Mouse (Mus musculus) hindbrain, embryonic 14.5 days (tissue): ENCODE results near the gene Grip2. TPM values are rescaled to one million over a fixed set of nuclear protein-coding genes. Genes with fewer than 3 reads are reported as not detected.

Source experiments
- ATAC-seq: fragments of 200-750 bp; cut with Nextera tagmentation; 2 replicates; pipeline ENCODE4 v1.8.0; 2017; ENCODE audit warnings: moderate number of reproducible peaks, mild to moderate bottlenecking, moderate TSS enrichment, moderate library complexity; ENCODE audit not compliant: low FRiP score
- DNase-seq: peaks from one replicate; pipeline ENCODE4 v3.0.0-alpha.2; 2015; ENCODE audit warnings: low spot score
- H3K27ac ChIP-seq: fragments of 300-500 bp; sonication (generic); 2 replicates; pipeline ENCODE4 v1.5.1; 2014; ENCODE audit warnings: mild to moderate bottlenecking, moderate library complexity
- H3K27me3 ChIP-seq: fragments of 300-500 bp; sonication (generic); 2 replicates; pipeline ENCODE4 v1.6.1; 2014; ENCODE audit warnings: mild to moderate bottlenecking, low read length, mixed read lengths; ENCODE audit not compliant: control insufficient read depth, insufficient read depth
- H3K36me3 ChIP-seq: fragments of 300-500 bp; sonication (generic); replicated peaks from 2 replicates; pipeline ENCODE4 v1.6.1; 2014; ENCODE audit not compliant: control insufficient read depth, insufficient read depth
- H3K4me1 ChIP-seq: fragments of 300-500 bp; sonication (generic); replicated peaks from 2 replicates; pipeline ENCODE4 v1.6.1; 2014; ENCODE audit warnings: antibody characterized with exemption, low read length, mixed read lengths; ENCODE audit not compliant: control insufficient read depth, insufficient read depth
- H3K4me2 ChIP-seq: fragments of 300-500 bp; sonication (generic); replicated peaks from 2 replicates; pipeline ENCODE4 v1.6.1; 2014; ENCODE audit warnings: mild to moderate bottlenecking, moderate library complexity
- H3K4me3 ChIP-seq: fragments of 300-500 bp; sonication (generic); replicated peaks from 2 replicates; pipeline ENCODE4 v1.5.1; 2014; ENCODE audit warnings: mild to moderate bottlenecking, low read length
- H3K9ac ChIP-seq: fragments of 300-500 bp; sonication (generic); 2 replicates; pipeline ENCODE4 v1.6.1; 2014
- H3K9me3 ChIP-seq: fragments of 300-500 bp; sonication (generic); 2 replicates; pipeline ENCODE4 v1.6.1; 2016; ENCODE audit warnings: low read length; ENCODE audit not compliant: control insufficient read depth
- WGBS: fragments of 180-500 bp; shearing (Covaris S2); extraction: QIAGEN DNeasy Blood & Tissue Kit; methylation state at CpG from one replicate; pipeline ENCODE4 v1.1.7; 2014; 5-methylcytosine and 5-hydroxymethylcytosine counted together
- polyA plus RNA-seq: library from polyadenylated mRNA; unstranded; fragments of >200 nt; fragmentation: Nextera tagmentation; extraction: Ambion mirVana; gene quantifications from 2 replicates; pipeline ENCODE4 v1.2.1, GENCODE M21; 2014

Grip2 gene
- polyA plus RNA-seq, 1 experiment from 2014 or later, result 8.6 TPM

GRCm38 (mm10) chr6:91842897-91843627 is 16.0 kb upstream of the Grip2 start:
- Histone ChIP-seq H3K27ac (peak overlapping the region; percentile 40; the same call in 1 of the 2 replicates), H3K9me3 (no peaks in the 10 kb centered on the region), H3K36me3 (no peaks in the 10 kb centered on the region), H3K27me3 (peaks cover 13% of the 10 kb centered on the region; the same call in 1 of the 2 replicates), H3K4me2 (peak overlapping the region; percentile 79), H3K9ac (peak overlapping the region; percentile 85), H3K4me3 (peak overlapping the region; percentile 60), H3K4me1 (peaks cover 24% of the 10 kb centered on the region)
- WGBS, result 4% methylated on average over 46 of the region's 46 CpGs
- no peak for DNase-seq
- 0 out of 2 replicates have a peak, but pooled peaks have one; percentile 9 for ATAC-seq

GRCm38 (mm10) chr6:91839010-91839871 is 12.2 kb upstream of the Grip2 start:
- H3K4me3 ChIP-seq, result peak overlapping the region; percentile 30
- peaks cover 28% of the 10 kb centered on the region for H3K4me1 ChIP-seq
- H3K36me3 ChIP-seq, result no peaks in the 10 kb centered on the region
- WGBS, result 3% methylated on average over 23 of the region's 23 CpGs
- peak overlapping the region; percentile 96 for H3K27ac ChIP-seq
- ATAC-seq (peak; percentile 86), DNase-seq (peak; percentile 86)
- H3K27me3 ChIP-seq, result peaks cover 11% of the 10 kb centered on the region; the same call in 1 of the 2 replicates
- peak overlapping the region; percentile 51 for H3K4me2 ChIP-seq
- H3K9me3 ChIP-seq, result no peaks in the 10 kb centered on the region
- H3K9ac ChIP-seq, result peak overlapping the region; percentile 61

GRCm38 (mm10) chr6:91832863-91833440 is 5.9 kb upstream of the Grip2 start:
- H3K9ac ChIP-seq, result no peak overlapping the region
- no peak for DNase-seq
- no peak overlapping the region for H3K27ac ChIP-seq
- ATAC-seq, result no peak
- no peaks in the 10 kb centered on the region for H3K27me3 ChIP-seq
- 38% methylated on average over 3 of the region's 3 CpGs for WGBS
- H3K4me2 ChIP-seq, result no peak overlapping the region
- peaks cover 11% of the 10 kb centered on the region for H3K4me1 ChIP-seq
- no peak overlapping the region for H3K4me3 ChIP-seq
- H3K36me3 ChIP-seq, result no peaks in the 10 kb centered on the region
- no peaks in the 10 kb centered on the region for H3K9me3 ChIP-seq

- H3K4me3 ChIP-seq, result no peak overlapping the region
- no peaks in the 10 kb centered on the region for H3K9me3 ChIP-seq
- no peaks in the 10 kb centered on the region for H3K36me3 ChIP-seq
- H3K9ac ChIP-seq, result no peak overlapping the region
- H3K4me2 ChIP-seq, result no peak overlapping the region
- H3K27ac ChIP-seq, result no peak overlapping the region
- no peak for ATAC-seq
- 69% methylated on average over 5 of the region's 5 CpGs for WGBS
- no peaks in the 10 kb centered on the region for H3K27me3 ChIP-seq
- DNase-seq, result no peak
- peaks cover 11% of the 10 kb centered on the region; the same call in 1 of the 2 replicates for H3K4me1 ChIP-seq
These were observed 876 bp upstream of the Grip2 start for GRCm38 (mm10) chr6:91827926-91828325.

- no peak overlapping the region for H3K4me2 ChIP-seq
- H3K4me3 ChIP-seq, result no peak overlapping the region
- DNase-seq (no peak), ATAC-seq (no peak)
- 76% methylated on average over 8 of the region's 8 CpGs for WGBS
- H3K36me3 ChIP-seq, result no peaks in the 10 kb centered on the region
- H3K9me3 ChIP-seq, result no peaks in the 10 kb centered on the region
- H3K9ac ChIP-seq, result no peak overlapping the region
- H3K27me3 ChIP-seq, result no peaks in the 10 kb centered on the region
- H3K27ac ChIP-seq, result no peak overlapping the region; the same call in 1 of the 2 replicates
- H3K4me1 ChIP-seq, result no peaks in the 10 kb centered on the region
These were observed 8.8 kb downstream of the Grip2 start for GRCm38 (mm10) chr6:91818271-91818670.

- Histone ChIP-seq H3K4me1 (no peaks in the 10 kb centered on the region), H3K4me2 (no peak overlapping the region), H3K27ac (no peak overlapping the region), H3K4me3 (no peak overlapping the region), H3K9me3 (no peaks in the 10 kb centered on the region), H3K9ac (no peak overlapping the region), H3K27me3 (no peaks in the 10 kb centered on the region), H3K36me3 (no peaks in the 10 kb centered on the region)
- no peak for DNase-seq
- no peak for ATAC-seq
- 80% methylated on average over 6 of the region's 6 CpGs for WGBS
These were observed 11.1 kb downstream of the Grip2 start for GRCm38 (mm10) chr6:91815976-91816375.

GRCm38 (mm10) chr6:91813611-91814010 is 13.4 kb downstream of the Grip2 start:
- 88% methylated on average over 3 of the region's 3 CpGs for WGBS
- 0 out of 2 replicates have a peak, but pooled peaks have one; percentile 24 for ATAC-seq
- Histone ChIP-seq H3K27ac (no peak overlapping the region), H3K9ac (no peak overlapping the region), H3K9me3 (no peaks in the 10 kb centered on the region), H3K4me1 (peaks cover 3% of the 10 kb centered on the region; the same call in 1 of the 2 replicates), H3K27me3 (no peaks in the 10 kb centered on the region), H3K4me3 (no peak overlapping the region), H3K36me3 (no peaks in the 10 kb centered on the region), H3K4me2 (no peak overlapping the region)
- no peak for DNase-seq

- Histone ChIP-seq H3K9ac (no peak overlapping the region), H3K27ac (peak overlapping the region; percentile 48; the same call in 1 of the 2 replicates), H3K4me2 (no peak overlapping the region), H3K27me3 (peaks cover 10% of the 10 kb centered on the region), H3K9me3 (no peaks in the 10 kb centered on the region), H3K4me3 (no peak overlapping the region), H3K4me1 (peaks cover 16% of the 10 kb centered on the region), H3K36me3 (no peaks in the 10 kb centered on the region)
- no peak for ATAC-seq
- DNase-seq, result no peak
- WGBS, result 42% methylated on average over 1 of the region's 1 CpGs
These were observed 17.0 kb downstream of the Grip2 start for GRCm38 (mm10) chr6:91810007-91810406.

GRCm38 (mm10) chr6:91808022-91808421 is 19.0 kb downstream of the Grip2 start:
- DNase-seq, result no peak
- WGBS, result 61% methylated on average over 6 of the region's 6 CpGs
- no peak overlapping the region for H3K4me2 ChIP-seq

More at GRCm38 (mm10) chr6:91808022-91808421, 19.0 kb downstream of the Grip2 start:
- Histone ChIP-seq H3K27me3 (peaks cover 10% of the 10 kb centered on the region), H3K36me3 (no peaks in the 10 kb centered on the region), H3K4me1 (peaks cover 23% of the 10 kb centered on the region), H3K27ac (no peak overlapping the region), H3K9me3 (no peaks in the 10 kb centered on the region), H3K4me3 (no peak overlapping the region), H3K9ac (no peak overlapping the region)
- ATAC-seq, result no peak
